Mouse (Mus musculus): Measurements from ENCODE around the gene Tlr13.
"Not testable (repeated sequence)": the region's sequence is repeated elsewhere in the genome, so short reads cannot be mapped to it uniquely, and the experiment has no call there.

The Tlr13 gene

DNA sequence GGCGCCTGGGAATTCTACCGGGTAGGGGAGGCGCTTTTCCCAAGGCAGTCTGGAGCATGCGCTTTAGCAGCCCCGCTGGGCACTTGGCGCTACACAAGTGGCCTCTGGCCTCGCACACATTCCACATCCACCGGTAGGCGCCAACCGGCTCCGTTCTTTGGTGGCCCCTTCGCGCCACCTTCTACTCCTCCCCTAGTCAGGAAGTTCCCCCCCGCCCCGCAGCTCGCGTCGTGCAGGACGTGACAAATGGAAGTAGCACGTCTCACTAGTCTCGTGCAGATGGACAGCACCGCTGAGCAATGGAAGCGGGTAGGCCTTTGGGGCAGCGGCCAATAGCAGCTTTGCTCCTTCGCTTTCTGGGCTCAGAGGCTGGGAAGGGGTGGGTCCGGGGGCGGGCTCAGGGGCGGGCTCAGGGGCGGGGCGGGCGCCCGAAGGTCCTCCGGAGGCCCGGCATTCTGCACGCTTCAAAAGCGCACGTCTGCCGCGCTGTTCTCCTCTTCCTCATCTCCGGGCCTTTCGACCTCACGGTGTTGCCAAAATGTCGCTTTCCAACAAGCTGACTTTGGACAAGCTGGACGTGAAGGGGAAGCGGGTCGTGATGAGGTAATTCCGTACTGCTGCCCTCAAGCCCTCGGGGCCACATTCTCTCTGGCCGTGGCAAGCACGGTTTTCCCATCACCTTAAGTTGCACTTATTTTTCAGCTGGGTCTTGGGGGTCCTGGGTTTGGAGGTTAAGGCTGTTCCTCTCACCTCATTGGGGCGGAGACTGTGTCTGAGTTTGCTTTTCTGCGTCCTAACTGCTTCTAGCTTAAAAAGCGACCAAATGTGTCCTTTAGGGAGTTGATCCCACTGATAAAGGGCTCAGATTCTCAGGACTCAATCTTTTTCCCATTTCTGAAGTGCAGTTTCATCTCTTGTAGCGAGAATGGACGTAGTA is 44.0 kb downstream of the Tlr13 start, which contains the start of gene Pgk1:
Pgk1 (plus strand) TSS at position 388 of the 937 bp plus-strand sequence.
- peak; percentile 86 for DNase-seq (ENCODE audit: low spot score)

DNA sequence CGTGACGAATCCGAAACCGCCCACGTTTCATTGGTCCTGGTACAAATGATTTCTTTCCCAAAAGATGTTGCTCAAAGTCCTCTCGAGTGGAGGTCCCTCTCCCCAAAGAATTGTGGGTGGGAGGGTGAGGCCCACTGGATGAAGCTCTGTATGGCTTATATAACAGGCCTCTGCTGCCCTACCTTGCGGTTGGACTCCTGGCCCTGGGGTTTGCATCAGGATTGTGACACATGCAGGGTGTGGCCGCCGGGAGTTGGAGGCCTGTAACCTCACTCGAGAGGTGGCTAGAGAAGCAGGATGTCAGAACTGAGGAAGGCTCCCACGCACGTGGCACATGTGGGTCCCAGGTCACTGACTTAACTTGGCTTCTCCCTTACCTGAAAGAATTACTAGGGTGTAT is 44.7 kb downstream of the Tlr13 start:
- DNase-seq (ENCODE audit: low spot score), result no peak

- no peak for DNase-seq (ENCODE audit: low spot score)
Measured at GRCm38 (mm10) chrX:106189356-106189755, 46.4 kb downstream of the Tlr13 start.

- no peak for DNase-seq (ENCODE audit: low spot score)
Measured at GRCm38 (mm10) chrX:106190091-106190490, 47.1 kb downstream of the Tlr13 start.

- DNase-seq (ENCODE audit: low spot score), result not testable (repeated sequence)
Measured at GRCm38 (mm10) chrX:106194361-106194760, 51.4 kb downstream of the Tlr13 start.

DNA sequence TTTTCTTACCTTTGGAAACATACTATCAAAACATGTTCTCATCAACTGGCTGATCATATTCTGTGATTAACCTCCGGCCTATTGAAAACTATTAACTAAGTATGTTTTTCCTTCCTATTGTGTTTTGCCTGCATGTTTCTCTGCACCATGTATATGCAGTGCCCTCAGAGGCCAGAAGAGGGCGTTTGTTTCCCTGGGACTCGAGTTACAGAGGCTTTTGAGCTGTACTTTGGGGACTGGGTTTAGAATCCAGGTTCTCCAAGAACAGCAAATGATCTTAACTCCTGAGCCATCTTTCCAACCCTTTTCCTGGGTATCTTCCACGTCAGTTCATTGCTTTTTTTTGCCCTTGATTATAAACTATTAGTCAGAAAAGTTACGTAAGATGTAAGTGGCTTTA is 54.3 kb downstream of the Tlr13 start:
- no peak for DNase-seq (ENCODE audit: low spot score)

DNA sequence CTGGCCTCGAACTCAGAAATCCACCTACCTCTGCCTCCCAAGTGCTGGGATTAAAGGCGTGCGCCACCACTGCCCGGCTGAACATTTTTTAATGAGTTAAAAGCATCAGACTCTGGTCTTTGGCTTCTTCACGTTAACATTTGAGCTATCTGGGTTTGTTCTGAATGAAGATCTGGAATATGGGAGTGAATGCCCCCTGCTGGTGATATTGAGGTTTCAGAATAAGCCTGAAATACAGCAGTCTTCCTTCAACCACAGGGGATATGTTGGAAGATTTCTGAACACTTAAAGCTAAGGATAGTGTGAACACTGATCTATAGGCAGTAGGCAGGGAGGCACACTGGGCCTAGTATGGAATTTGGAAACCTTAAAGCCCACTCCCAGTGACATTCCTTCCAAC is 55.9 kb downstream of the Tlr13 start:
- DNase-seq (ENCODE audit: low spot score), result peak; percentile 20

- no peak for DNase-seq (ENCODE audit: low spot score)
Measured at GRCm38 (mm10) chrX:106209100-106209499, 66.1 kb downstream of the Tlr13 start.

All from retina, embryonic 14.5 days (tissue).